In the genomic region with DNA sequence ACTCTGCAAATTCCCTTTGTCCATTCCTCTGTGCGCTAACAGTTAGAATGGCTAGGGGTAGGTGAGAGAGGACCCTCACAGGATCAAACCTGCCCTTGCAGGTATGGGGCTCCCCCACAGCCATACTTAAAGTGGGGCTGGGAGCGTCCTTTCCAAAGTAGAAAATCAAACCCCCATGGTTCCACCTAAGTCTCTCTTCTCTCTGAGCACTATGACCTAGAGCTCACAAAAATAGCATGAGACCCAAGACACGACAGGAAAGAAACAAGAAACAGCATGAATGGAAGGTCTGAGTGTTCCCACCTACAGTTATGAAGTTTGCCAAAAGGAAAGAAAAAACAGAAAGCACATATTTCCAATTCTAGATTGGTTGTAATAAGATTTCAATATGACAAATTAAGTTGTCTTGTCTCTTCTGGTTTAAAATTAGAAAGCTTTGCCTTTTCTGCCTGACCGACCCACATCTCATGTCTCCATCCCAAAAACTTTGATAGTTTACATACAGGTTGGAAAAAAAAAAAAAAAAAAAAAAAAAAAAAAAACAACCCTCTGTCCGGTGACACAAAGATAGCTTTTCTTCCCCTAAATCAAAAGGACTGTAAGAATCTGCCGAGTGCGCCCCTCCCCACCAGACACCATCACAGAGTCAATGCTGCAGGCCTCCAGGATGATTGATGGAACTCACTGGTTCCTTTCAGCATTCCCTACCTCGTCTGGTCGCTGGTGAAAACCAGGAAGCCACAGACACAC, we compare ENCODE assay signal across 22 mouse cellular contexts.
DNase-seq lines count a peak whose midpoint lies in the region; ATAC-seq and TF ChIP-seq lines count a peak whose summit lies in the region.
"Had no signal": no experiment of that assay in that cellular context is flagged by ENCODE, and none has a peak within 500 bp of the region (broad histone marks: within the 10 kb centered on the region; RNA-seq: fewer than 3 reads in every experiment).

No protein-coding gene starts in this region.

- no peak for TF ChIP-seq EP300 in liver, postnatal 0 days (IDR thresholded peaks at IDR 0.05; ENCODE audit: low read depth)

- no peaks in the 10 kb centered on the region for H3K36me3 ChIP-seq in liver, postnatal 0 days (replicated peaks; ENCODE audit: insufficient read depth, low read length)
- no peaks in the 10 kb centered on the region for H3K36me3 ChIP-seq in ES-E14 (ENCODE audit: control insufficient read depth, insufficient read depth, low read length, poor library complexity, severe bottlenecking)
- 0 out of 2 replicates have a peak, but pooled peaks cover under 1% of the 10 kb centered on the region for H3K36me3 ChIP-seq in splenic B cell, adult 2 months (ENCODE audit: control insufficient read depth, insufficient read depth, low read length, poor library complexity, severe bottlenecking)
- H3K36me3 ChIP-seq: embryonic facial prominence, embryonic 12.5 days; hindbrain, embryonic 15.5 days; midbrain, embryonic 15.5 days had no signal

- TF ChIP-seq CTCF in liver, postnatal 0 days (IDR thresholded peaks at IDR 0.05; ENCODE audit: low read depth), result no peak

- no peaks in the 10 kb centered on the region for H3K9me3 ChIP-seq in liver, postnatal 0 days (ENCODE audit: low read length)
- H3K9me3 ChIP-seq in ES-E14 (ENCODE audit: control insufficient read depth, insufficient read depth, low read depth, low read length), result no peaks in the 10 kb centered on the region
- H3K9me3 ChIP-seq: embryonic facial prominence, embryonic 12.5 days; hindbrain, embryonic 15.5 days; midbrain, embryonic 15.5 days had no signal

- in situ Hi-C loops in ES-E14 (cut with MboI; ENCODE audit: low sequenced_read_pairs in 2 of 2, unreplicated experiment in 2 of 2), result no loop called here

- peak overlapping the region; percentile 46 for H3K27ac ChIP-seq in liver, postnatal 0 days (ENCODE audit: low read depth)
- H3K27ac ChIP-seq in ES-E14 (ENCODE audit: insufficient read depth, low read depth, low read length, poor library complexity, severe bottlenecking), result no peak overlapping the region
- H3K27ac ChIP-seq: embryonic facial prominence, embryonic 12.5 days; kidney, postnatal 0 days; midbrain, embryonic 15.5 days had no signal

- ATAC-seq in liver, postnatal 0 days, result no peak
- ATAC-seq: activated CD4-positive, CD25-positive, alpha-beta regulatory T cell, adult 4 months; midbrain, embryonic 15.5 days had no signal

- H3K27me3 ChIP-seq in liver, postnatal 0 days (ENCODE audit: insufficient read depth, low read length), result no peaks in the 10 kb centered on the region
- no peaks in the 10 kb centered on the region for H3K27me3 ChIP-seq in splenic B cell, adult 2 months (ENCODE audit: control insufficient read depth, insufficient read depth, low read length, poor library complexity, severe bottlenecking)
- H3K27me3 ChIP-seq: embryonic facial prominence, embryonic 12.5 days; midbrain, embryonic 15.5 days had no signal

- peak; percentile 58 for DNase-seq in embryo, embryonic 10.5 days (ENCODE audit: low spot score)
- DNase-seq in embryo, embryonic 9.5 days (ENCODE audit: extremely low spot score), result no peak
- DNase-seq in liver, postnatal 0 days, result no peak
- DNase-seq in liver (no peak), ES-E14 (ENCODE audit: low read depth, low spot score) (no peak)
- DNase-seq in splenic B cell, adult 2 months (ENCODE audit: low read depth, low spot score), result peak; percentile 52
- DNase-seq in gastrocnemius, adult 8-10 months (ENCODE audit: low spot score in 2 of 2), result no peak
- no peak for DNase-seq in cerebellum, postnatal 4 days (ENCODE audit: low spot score in 2 of 2)
- DNase-seq: adrenal gland, adult 8-10 months; cerebellum, adult 2 months; cerebellum, postnatal 25 days; gastrocnemius, postnatal 10 days; heart, adult 18-20 months; kidney, adult 2 months; lung, adult 18-20 months; lung, postnatal 14 days had no signal

- WGBS in liver, postnatal 0 days (ENCODE audit: insufficient replicate concordance), result 49% methylated on average over 9 of the region's 9 CpGs

- H3K4me1 ChIP-seq in liver, postnatal 0 days (ENCODE audit: insufficient read depth), result peaks cover 10% of the 10 kb centered on the region
- H3K4me1 ChIP-seq in ES-E14 (ENCODE audit: control insufficient read depth in 2 of 2, insufficient read depth in 2 of 2, low read length in 2 of 2, poor library complexity in 1 of 2), result no peaks in the 10 kb centered on the region

- H3K4me2 ChIP-seq in liver, postnatal 0 days (ENCODE audit: low read depth, low read length), result peak overlapping the region; percentile 31; the same call in 1 of the 2 replicates
- H3K4me2 ChIP-seq: embryonic facial prominence, embryonic 12.5 days; hindbrain, embryonic 15.5 days; liver, embryonic 11.5 days; midbrain, embryonic 15.5 days had no signal

- H3K4me3 ChIP-seq in liver, postnatal 0 days (ENCODE audit: low read depth, low read length), result 0 out of 2 replicates have a peak overlapping the region, but pooled peaks have one; percentile 3
- H3K4me3 ChIP-seq in ES-E14 (ENCODE audit: insufficient read depth in 1 of 2, low read depth in 1 of 2, low read length in 2 of 2, poor library complexity in 1 of 2, severe bottlenecking in 1 of 2), result no peak overlapping the region
- H3K4me3 ChIP-seq: embryonic facial prominence, embryonic 12.5 days; hindbrain, embryonic 15.5 days; midbrain, embryonic 15.5 days had no signal

- H3K9ac ChIP-seq in liver, postnatal 0 days (replicated peaks), result no peak overlapping the region
- no peak overlapping the region for H3K9ac ChIP-seq in ES-E14 (ENCODE audit: insufficient read depth, low read depth, low read length, poor library complexity, severe bottlenecking)
- H3K9ac ChIP-seq: embryonic facial prominence, embryonic 12.5 days; hindbrain, embryonic 15.5 days; midbrain, embryonic 15.5 days had no signal

TF ChIP-seq in ES-E14, 5 proteins besides CTCF, POLR2A, EP300 and RAD21:
- TF ChIP-seq MAFK (IDR thresholded peaks at IDR 0.05; ENCODE audit: insufficient read depth, low read depth, low read length), result no peak
- no peak for TF ChIP-seq CHD2 (IDR thresholded peaks at IDR 0.05; ENCODE audit: low read depth, low read length)
- peak; percentile 52; the same call in 1 of the 2 replicates for TF ChIP-seq ZNF384 (IDR thresholded peaks at IDR 0.05; ENCODE audit: low read depth, low read length)
TF ChIP-seq in ES-E14: peak in this region for 1.

Comparison
In these comparisons a context has a peak if more than half of its experiments do, and no peak if none do; other contexts are left out.
1. DNase-seq: peak in embryo, embryonic 10.5 days (single experiment) and splenic B cell, adult 2 months (single experiment); none in embryo, embryonic 9.5 days (single experiment), liver, postnatal 0 days (single experiment), liver (single experiment), ES-E14 (single experiment), gastrocnemius, adult 8-10 months (0 of 2) and cerebellum, postnatal 4 days (0 of 2).